ENCODE assay signal across 23 mouse cellular contexts in the genomic region with DNA sequence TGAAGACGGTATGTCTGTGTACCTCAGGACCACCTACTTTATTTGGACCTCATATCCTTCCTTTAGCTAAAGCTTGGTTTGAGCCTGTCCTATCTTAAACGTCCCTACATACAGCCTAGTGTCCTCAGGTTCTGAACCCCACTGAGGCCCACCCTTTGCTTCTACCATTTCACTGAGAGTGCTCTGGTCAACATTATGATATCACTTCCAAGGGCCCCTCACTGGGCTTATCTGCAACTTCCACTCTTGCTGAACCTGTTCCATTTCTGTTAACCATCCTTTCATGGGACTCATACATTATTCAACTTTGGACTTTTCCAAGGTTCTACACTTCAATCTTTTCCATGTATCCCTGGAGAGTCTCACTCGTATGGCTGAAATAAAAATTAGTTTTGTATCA. TPM values are rescaled to one million over a fixed set of nuclear protein-coding genes. Genes with fewer than 3 reads are reported as not detected.
A peak's percentile ranks its signal among the peaks of the same experiment; 100 is the strongest.
DNase-seq lines count a peak whose midpoint lies in the region; ATAC-seq lines count a peak whose summit lies in the region.
"Had no signal": no experiment of that assay in that cellular context is flagged by ENCODE, and none has a peak within 500 bp of the region (broad histone marks: within the 10 kb centered on the region; RNA-seq: fewer than 3 reads in every experiment).

No protein-coding gene starts in this region.

- 58% methylated on average over 3 of the region's 3 CpGs for WGBS in heart, embryonic 15.5 days
- 74% methylated on average over 3 of the region's 3 CpGs for WGBS in intestine, embryonic 16.5 days
- WGBS in liver, embryonic 16.5 days (ENCODE audit: insufficient replicate concordance), result 32% methylated on average over 3 of the region's 3 CpGs

- peak; percentile 30 for DNase-seq in heart, adult 11 months
- DNase-seq in heart, postnatal 36 days, result no peak
- no peak for DNase-seq in heart, postnatal 14 days
- no peak for DNase-seq in lung, adult 18-20 months
- DNase-seq in Muller cell, postnatal 12 days (ENCODE audit: inconsistent ontology term), result no peak
- DNase-seq: adrenal gland, postnatal 25 days; cerebellum, adult 8-10 months; gastrocnemius, postnatal 10 days; kidney, adult 8-10 months; kidney, postnatal 14 days; layer of hippocampus, postnatal 36 days; lung, postnatal 10 days; right cerebral cortex, adult 18-20 months; thymus, postnatal 36 days had no signal

- no peak overlapping the region for H3K4me2 ChIP-seq in heart, embryonic 15.5 days
- H3K4me2 ChIP-seq in intestine, embryonic 16.5 days (ENCODE audit: low read depth, low read length), result no peak overlapping the region
- H3K4me2 ChIP-seq in liver, embryonic 16.5 days (ENCODE audit: low read depth, low read length), result peak overlapping the region; percentile 33; the same call in 1 of the 2 replicates
- H3K4me2 ChIP-seq: forebrain, embryonic 13.5 days; midbrain, embryonic 12.5 days; neural tube, embryonic 12.5 days had no signal

- no peak for ATAC-seq in heart, embryonic 15.5 days (replicated peaks; ENCODE audit: insufficient number of reproducible peaks, insufficient read depth, low FRiP score, low read depth)
- ATAC-seq in intestine, embryonic 16.5 days, result peak; percentile 60
- ATAC-seq in liver, embryonic 16.5 days (ENCODE audit: low read depth), result peak; percentile 93
- ATAC-seq: CD4-positive, CD25-positive, alpha-beta regulatory T cell, adult 4 months; forebrain, embryonic 13.5 days had no signal

- H3K9me3 ChIP-seq in heart, embryonic 15.5 days (replicated peaks), result no peaks in the 10 kb centered on the region
- no peaks in the 10 kb centered on the region for H3K9me3 ChIP-seq in intestine, embryonic 16.5 days (ENCODE audit: control insufficient read depth, low read length)
- H3K9me3 ChIP-seq in liver, embryonic 16.5 days (replicated peaks; ENCODE audit: control insufficient read depth, low read length), result no peaks in the 10 kb centered on the region
- H3K9me3 ChIP-seq: embryonic facial prominence, embryonic 10.5 days; forebrain, embryonic 13.5 days; midbrain, embryonic 12.5 days; neural tube, embryonic 12.5 days had no signal

- peaks cover 32% of the 10 kb centered on the region for H3K4me1 ChIP-seq in heart, embryonic 15.5 days (replicated peaks)
- H3K4me1 ChIP-seq in intestine, embryonic 16.5 days (ENCODE audit: control insufficient read depth, insufficient read depth, low read length), result no peaks in the 10 kb centered on the region
- peaks cover 23% of the 10 kb centered on the region for H3K4me1 ChIP-seq in liver, embryonic 16.5 days (ENCODE audit: control insufficient read depth, low read depth, low read length)
- H3K4me1 ChIP-seq: embryonic facial prominence, embryonic 10.5 days; forebrain, embryonic 13.5 days; midbrain, embryonic 12.5 days; neural tube, embryonic 12.5 days had no signal

- no peak overlapping the region for H3K4me3 ChIP-seq in heart, embryonic 15.5 days
- no peak overlapping the region for H3K4me3 ChIP-seq in intestine, embryonic 16.5 days (ENCODE audit: low read length)
- no peak overlapping the region for H3K4me3 ChIP-seq in liver, embryonic 16.5 days (ENCODE audit: low read depth, low read length)
- H3K4me3 ChIP-seq: embryonic facial prominence, embryonic 10.5 days; forebrain, embryonic 13.5 days; layer of hippocampus, adult 2 months; midbrain, embryonic 12.5 days; neural tube, embryonic 12.5 days had no signal

- H3K36me3 ChIP-seq in heart, embryonic 15.5 days, result peaks cover 64% of the 10 kb centered on the region
- peaks cover 19% of the 10 kb centered on the region for H3K36me3 ChIP-seq in intestine, embryonic 16.5 days (ENCODE audit: control insufficient read depth, insufficient read depth, low read length)
- H3K36me3 ChIP-seq in liver, embryonic 16.5 days (ENCODE audit: control insufficient read depth, insufficient read depth), result peaks cover 51% of the 10 kb centered on the region

- H3K27ac ChIP-seq in heart, embryonic 15.5 days, result peak overlapping the region; percentile 84
- no peak overlapping the region for H3K27ac ChIP-seq in intestine, embryonic 16.5 days (ENCODE audit: low read length)
- peak overlapping the region; percentile 74 for H3K27ac ChIP-seq in liver, embryonic 16.5 days (ENCODE audit: low read length)
- H3K27ac ChIP-seq: embryonic facial prominence, embryonic 10.5 days; forebrain, embryonic 13.5 days; layer of hippocampus, adult 2 months; midbrain, embryonic 12.5 days; neural tube, embryonic 12.5 days had no signal

- intact Hi-C loops in heart, postnatal 36 days (cut with DNase I), result no loop called here
- intact Hi-C loops in heart, postnatal 14 days (cut with DNase I), result no loop called here

- no peaks in the 10 kb centered on the region for H3K27me3 ChIP-seq in heart, embryonic 15.5 days
- H3K27me3 ChIP-seq in intestine, embryonic 16.5 days (replicated peaks; ENCODE audit: control insufficient read depth, insufficient read depth, low read length), result no peaks in the 10 kb centered on the region
- no peaks in the 10 kb centered on the region for H3K27me3 ChIP-seq in liver, embryonic 16.5 days (ENCODE audit: control insufficient read depth, insufficient read depth, low read depth, low read length)
- H3K27me3 ChIP-seq: forebrain, embryonic 13.5 days; midbrain, embryonic 12.5 days; neural tube, embryonic 12.5 days had no signal

- H3K9ac ChIP-seq in heart, embryonic 15.5 days, result no peak overlapping the region
- H3K9ac ChIP-seq in intestine, embryonic 16.5 days (ENCODE audit: low read depth, low read length), result no peak overlapping the region
- no peak overlapping the region for H3K9ac ChIP-seq in liver, embryonic 16.5 days (ENCODE audit: low read depth, low read length)
- H3K9ac ChIP-seq: forebrain, embryonic 13.5 days; midbrain, embryonic 12.5 days; neural tube, embryonic 12.5 days had no signal

RNA-seq across cellular contexts. Expression of gene Brd7, which starts 27.0 kb away (rescaled TPM):
- total RNA-seq in heart, postnatal 36 days (2021), result 10 to 100 TPM; 70.9 to 83.8 TPM
- polyA plus RNA-seq in heart, embryonic 15.5 days (2015; fragmentation: Nextera tagmentation; extraction: Ambion mirVana), result 63.6 and 69.1 TPM in 2 replicates
- 10 to 100 TPM; 70.1 to 70.2 TPM for total RNA-seq in heart, postnatal 14 days (2021)
- polyA plus RNA-seq in intestine, embryonic 16.5 days (2015; fragmentation: Nextera tagmentation; extraction: Ambion mirVana), result 32.9 and 38.8 TPM in 2 replicates
- 23.7 and 23.8 TPM in 2 replicates for polyA plus RNA-seq in liver, embryonic 16.5 days (2015; fragmentation: Nextera tagmentation; extraction: Ambion mirVana)
